Mouse (Mus musculus) lung, postnatal 0 days (tissue): ENCODE measurements around the gene Vwa3b. TPM values are rescaled to one million over a fixed set of nuclear protein-coding genes. Genes with fewer than 3 reads are reported as not detected.
A peak's percentile ranks its signal among the peaks of the same experiment; 100 is the strongest.

Experiments used
- ATAC-seq: fragments of 200-750 bp; cut with Nextera tagmentation; 2 replicates; pipeline ENCODE4 v1.8.0; 2017; ENCODE audit warnings: moderate library complexity
- DNase-seq: peaks from one replicate; pipeline ENCODE4 v3.0.0-alpha.2; 2016; ENCODE audit warnings: low spot score
- H3K27ac ChIP-seq: fragments of 300-500 bp; sonication (generic); 2 replicates; pipeline ENCODE4 v1.5.1; 2014; ENCODE audit warnings: antibody characterized with exemption, mild to moderate bottlenecking, low read length, mixed read lengths
- H3K27me3 ChIP-seq: fragments of 300-500 bp; sonication (generic); replicated peaks from 2 replicates; pipeline ENCODE4 v1.6.1; 2014; ENCODE audit warnings: low read length, mixed read lengths; ENCODE audit not compliant: insufficient read depth
- H3K36me3 ChIP-seq: fragments of 300-500 bp; sonication (generic); 2 replicates; pipeline ENCODE4 v1.6.1; 2014; ENCODE audit warnings: low read length, mixed read lengths; ENCODE audit not compliant: insufficient read depth
- H3K4me1 ChIP-seq: fragments of 300-500 bp; sonication (generic); 2 replicates; pipeline ENCODE4 v1.6.1; 2014; ENCODE audit warnings: antibody characterized with exemption, low read depth, low read length, mixed read lengths; ENCODE audit not compliant: insufficient read depth
- H3K4me2 ChIP-seq: fragments of 300-500 bp; sonication (generic); replicated peaks from 2 replicates; pipeline ENCODE4 v1.6.1; 2014; ENCODE audit warnings: low read depth, mild to moderate bottlenecking, low read length, moderate library complexity, mixed read lengths
- H3K4me3 ChIP-seq: fragments of 300-500 bp; sonication (generic); 2 replicates; pipeline ENCODE4 v1.5.1; 2014; ENCODE audit warnings: low read depth, low read length
- H3K9ac ChIP-seq: fragments of 300-500 bp; sonication (generic); replicated peaks from 2 replicates; pipeline ENCODE4 v1.6.1; 2014; ENCODE audit warnings: low read depth, mild to moderate bottlenecking
- H3K9me3 ChIP-seq: fragments of 300-500 bp; sonication (generic); 2 replicates; pipeline ENCODE4 v1.6.1; 2016; ENCODE audit warnings: low read length, mixed read lengths
- CTCF ChIP-seq: IDR thresholded peaks from 2 replicates; pipeline ENCODE4 v1.5.1; 2016; ENCODE audit warnings: antibody characterized with exemption, mild to moderate bottlenecking
- EP300 ChIP-seq: IDR thresholded peaks from 2 replicates; pipeline ENCODE4 v1.6.1; 2016; ENCODE audit warnings: antibody characterized with exemption, mild to moderate bottlenecking, control low read depth
- WGBS: fragments of 180-500 bp; shearing (Covaris S2); extraction: QIAGEN DNeasy Blood & Tissue Kit; methylation state at CpG from one replicate; pipeline ENCODE4 v1.1.7; 2014; 5-methylcytosine and 5-hydroxymethylcytosine counted together
- polyA plus RNA-seq: library from polyadenylated mRNA; unstranded; fragments of >200 nt; fragmentation: Nextera tagmentation; extraction: Ambion mirVana; gene quantifications from 2 replicates; pipeline ENCODE4 v1.2.1, GENCODE M21; 2015

The Vwa3b gene
- polyA plus RNA-seq, 1 experiment from 2014 or later: 1.4 TPM

GRCm38 (mm10) chr1:36986396-36987160 lies 39.8 kb upstream of the Vwa3b start:
- TF ChIP-seq EP300 (no peak), CTCF (no peak)
- Histone ChIP-seq H3K4me3 (no peak overlapping the region), H3K9ac (no peak overlapping the region), H3K4me1 (no peaks in the 10 kb centered on the region), H3K9me3 (no peaks in the 10 kb centered on the region), H3K36me3 (no peaks in the 10 kb centered on the region), H3K4me2 (no peak overlapping the region), H3K27ac (no peak overlapping the region), H3K27me3 (no peaks in the 10 kb centered on the region)
- ATAC-seq (no peak), DNase-seq (no peak)
- 69% methylated on average over 14 of the region's 14 CpGs for WGBS

DNA sequence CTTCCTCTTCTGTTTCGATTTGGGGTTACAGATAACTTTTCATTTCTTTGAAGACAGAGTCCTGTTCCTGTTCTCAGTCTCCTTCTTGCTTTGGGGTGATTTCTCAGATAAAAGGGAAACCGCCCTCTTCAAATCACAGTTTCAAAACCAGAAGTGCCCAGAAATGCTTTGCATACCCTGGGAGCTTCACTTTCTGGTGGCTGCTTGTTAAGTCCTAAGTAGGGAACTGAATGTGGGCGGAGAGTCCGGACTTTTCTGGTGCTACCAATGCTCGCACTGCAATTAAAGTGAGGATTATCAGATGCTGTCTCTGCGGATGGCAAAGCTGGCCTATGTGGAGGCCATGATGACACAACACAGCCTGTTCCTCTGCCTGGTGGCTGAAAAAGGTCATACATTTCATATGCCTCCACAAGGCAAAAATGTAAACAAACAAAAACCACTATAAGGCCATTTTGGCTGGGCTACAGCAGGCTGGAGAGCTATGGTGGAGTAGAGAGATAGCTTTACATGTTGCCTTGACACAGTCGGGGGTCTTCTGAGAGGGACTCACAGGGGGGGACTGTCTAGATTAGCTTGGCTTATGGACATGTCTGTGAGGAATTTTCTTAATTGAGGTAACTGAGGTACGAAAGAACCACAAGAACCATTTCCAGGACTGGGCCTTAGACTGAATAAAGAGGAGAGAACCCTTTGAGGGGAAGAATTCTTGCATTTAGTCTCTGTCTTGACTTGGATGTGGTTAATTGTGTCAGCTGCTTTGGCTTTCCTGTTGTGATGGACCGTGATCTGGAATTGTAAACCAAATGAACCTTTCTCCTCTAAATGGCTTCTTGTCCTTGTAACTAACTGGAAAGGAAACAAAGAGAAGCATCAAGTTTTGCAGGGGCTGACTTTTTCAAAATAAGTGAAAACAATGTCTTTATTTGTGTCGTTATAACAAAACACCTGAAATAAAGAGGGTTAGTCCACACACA lies 38.9 kb upstream of the Vwa3b start:
- Histone ChIP-seq H3K4me2 (no peak overlapping the region), H3K27me3 (no peaks in the 10 kb centered on the region), H3K9me3 (no peaks in the 10 kb centered on the region), H3K36me3 (no peaks in the 10 kb centered on the region), H3K4me1 (no peaks in the 10 kb centered on the region), H3K9ac (no peak overlapping the region), H3K4me3 (no peak overlapping the region), H3K27ac (no peak overlapping the region)
- TF ChIP-seq CTCF (no peak), EP300 (no peak)
- WGBS: 74% methylated on average over 10 of the region's 10 CpGs
- DNase-seq (peak; percentile 15), ATAC-seq (no peak)

DNA sequence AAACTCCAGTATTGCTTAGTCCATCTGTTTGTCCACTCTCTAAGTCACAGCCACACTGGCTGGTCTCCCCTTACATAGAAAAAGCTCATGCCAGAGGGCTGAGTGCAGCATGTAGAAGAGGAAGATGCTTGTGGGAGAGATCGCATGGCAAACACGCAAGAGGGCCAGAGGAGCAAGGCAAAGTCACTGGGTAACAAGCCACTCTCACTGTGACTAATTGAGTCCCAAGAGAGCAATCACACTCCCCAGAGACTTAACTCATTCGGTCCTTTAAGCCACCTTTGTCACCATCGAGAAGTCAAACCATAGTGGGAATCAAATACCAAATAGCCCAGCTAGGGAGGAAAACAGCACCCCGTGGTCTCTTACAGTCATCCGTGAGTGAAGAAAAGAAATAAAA lies 38.2 kb upstream of the Vwa3b start:
- no peak overlapping the region for H3K9ac ChIP-seq
- H3K27ac ChIP-seq: no peak overlapping the region
- TF ChIP-seq EP300: no peak
- H3K4me3 ChIP-seq: no peak overlapping the region
- H3K36me3 ChIP-seq: no peaks in the 10 kb centered on the region
- H3K4me1 ChIP-seq: no peaks in the 10 kb centered on the region
- no peak for DNase-seq
- H3K4me2 ChIP-seq: no peak overlapping the region
- no peak for ATAC-seq
- 89% methylated on average over 6 of the region's 6 CpGs for WGBS
- H3K27me3 ChIP-seq: no peaks in the 10 kb centered on the region
- no peaks in the 10 kb centered on the region for H3K9me3 ChIP-seq

DNA sequence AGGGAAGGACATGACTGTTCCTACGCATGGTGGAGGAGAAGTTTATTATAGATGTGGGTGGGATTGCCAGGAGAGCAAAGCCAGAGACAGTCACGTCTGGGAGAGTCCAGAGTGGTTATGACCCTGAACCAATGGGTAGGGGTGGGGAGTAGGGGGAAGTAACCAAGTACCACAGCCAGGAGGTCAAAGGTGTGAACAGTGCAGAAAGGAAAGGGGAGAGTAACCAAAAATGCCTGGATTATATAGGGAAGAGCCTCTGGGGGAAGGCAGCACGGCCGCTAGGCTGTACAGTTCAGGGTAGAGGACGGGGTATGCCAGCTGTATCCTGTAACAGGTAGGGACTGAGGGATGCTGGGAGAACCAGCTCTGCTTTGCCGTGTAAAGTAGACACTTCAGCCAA lies 37.8 kb upstream of the Vwa3b start:
- no peaks in the 10 kb centered on the region for H3K4me1 ChIP-seq
- no peak overlapping the region for H3K9ac ChIP-seq
- H3K36me3 ChIP-seq: no peaks in the 10 kb centered on the region
- H3K27me3 ChIP-seq: no peaks in the 10 kb centered on the region
- no peak for DNase-seq
- TF ChIP-seq CTCF (no peak), EP300 (no peak)
- no peaks in the 10 kb centered on the region for H3K9me3 ChIP-seq
- ATAC-seq: no peak
- H3K4me3 ChIP-seq: no peak overlapping the region
- WGBS: 62% methylated on average over 6 of the region's 6 CpGs
- H3K27ac ChIP-seq: no peak overlapping the region
- no peak overlapping the region for H3K4me2 ChIP-seq

DNA sequence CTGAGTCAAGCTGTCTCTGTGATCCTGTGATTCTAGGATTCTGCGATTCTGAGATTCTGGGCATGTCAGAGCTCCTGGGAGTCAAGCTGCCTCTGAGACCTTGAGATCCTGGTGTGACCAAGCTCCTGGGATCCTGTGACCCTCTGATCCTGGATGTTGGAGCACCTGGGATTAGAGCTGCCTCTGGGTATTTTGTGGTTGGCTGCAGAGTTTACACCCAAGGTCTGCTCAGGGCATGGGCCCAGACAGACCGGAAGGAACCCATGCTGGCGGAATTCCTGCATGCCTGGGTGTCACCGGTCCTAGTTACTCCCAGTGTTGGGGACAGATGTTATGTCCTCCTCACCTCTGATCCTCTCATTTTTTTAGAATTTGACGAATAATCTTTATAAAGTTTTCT lies 32.1 kb upstream of the Vwa3b start:
- no peak for TF ChIP-seq CTCF
- TF ChIP-seq EP300: no peak
- Histone ChIP-seq H3K27me3 (no peaks in the 10 kb centered on the region), H3K4me2 (no peak overlapping the region), H3K36me3 (no peaks in the 10 kb centered on the region), H3K4me3 (no peak overlapping the region), H3K4me1 (no peaks in the 10 kb centered on the region), H3K9ac (no peak overlapping the region), H3K27ac (no peak overlapping the region), H3K9me3 (no peaks in the 10 kb centered on the region)
- ATAC-seq: no peak
- 91% methylated on average over 5 of the region's 5 CpGs for WGBS
- no peak for DNase-seq

GRCm38 (mm10) chr1:36995760-36996159 lies 30.6 kb upstream of the Vwa3b start:
- H3K4me3 ChIP-seq: no peak overlapping the region
- no peak for TF ChIP-seq EP300
- no peak for TF ChIP-seq CTCF
- ATAC-seq (no peak), DNase-seq (no peak)
- 64% methylated on average over 6 of the region's 6 CpGs for WGBS
- H3K36me3 ChIP-seq: no peaks in the 10 kb centered on the region
- H3K27me3 ChIP-seq: no peaks in the 10 kb centered on the region
- H3K9ac ChIP-seq: no peak overlapping the region
- H3K9me3 ChIP-seq: no peaks in the 10 kb centered on the region
- no peak overlapping the region for H3K4me2 ChIP-seq
- H3K4me1 ChIP-seq: no peaks in the 10 kb centered on the region
- H3K27ac ChIP-seq: no peak overlapping the region
